Mouse (Mus musculus) G1E (cell line): ENCODE results near the gene Gm29776.

Experiments
- CTCF ChIP-seq: IDR thresholded peaks from 2 replicates; pipeline ENCODE4 v1.5.1; 2012; ENCODE audit warnings: low read depth, low read length, inconsistent platforms, mixed read lengths
- GATA1 ChIP-seq: IDR thresholded peaks from 2 replicates; pipeline ENCODE4 v1.6.1; 2012; ENCODE audit warnings: borderline replicate concordance, low read length, inconsistent platforms, mixed read lengths
- POLR2AphosphoS5 ChIP-seq: IDR thresholded peaks from 2 replicates; pipeline ENCODE4 v1.6.1; 2012; ENCODE audit warnings: low read depth, low read length, inconsistent platforms; ENCODE audit not compliant: insufficient replicate concordance
- TAL1 ChIP-seq: conservative IDR thresholded peaks from 2 replicates; pipeline ENCODE4 v1.6.1; 2012; ENCODE audit warnings: low read depth, low read length, inconsistent platforms, mixed read lengths

- TF ChIP-seq CTCF (no peak), POLR2AphosphoS5 (no peak), TAL1 (no peak), GATA1 (no peak)
Measured at GRCm38 (mm10) chr14:54730305-54730704, 31.7 kb upstream of the Gm29776 start.
